Mouse (Mus musculus): ENCODE measurements around the gene Gm10974. TPM values are rescaled to one million over a fixed set of nuclear protein-coding genes. Genes with fewer than 3 reads are reported as not detected.

The Gm10974 gene
- polyA plus RNA-seq, 1 experiment from 2014 or later = not detected

Small RNA genes within 50 kb of the gene (microRNA-seq; reads per million reads assigned to microRNA genes)
- 0.68 reads per million for gene Mir7057

Other genes with a start within 250 kb of the Gm10974 start
- gene Lrrk1, start 22.4 kb downstream of the Gm10974 start, polyA plus RNA-seq (2015; fragmentation: Nextera tagmentation; extraction: Ambion mirVana) = 15.4 and 16.6 TPM in 2 replicates
- gene Aldh1a3, start 61.6 kb downstream of the Gm10974 start, polyA plus RNA-seq (2015; fragmentation: Nextera tagmentation; extraction: Ambion mirVana) = 27.0 and 27.4 TPM in 2 replicates